18 mouse cellular contexts compared by ENCODE assay signal in genomic region chr5:32143433-32143970, GRCm38 (mm10). TPM values are rescaled to one million over a fixed set of nuclear protein-coding genes. Genes with fewer than 3 reads are reported as not detected.
A peak's percentile ranks its signal among the peaks of the same experiment; 100 is the strongest.
DNase-seq lines count a peak whose midpoint lies in the region; ATAC-seq and TF ChIP-seq lines count a peak whose summit lies in the region.
"Had no signal": no experiment of that assay in that cellular context is flagged by ENCODE, and none has a peak within 500 bp of the region (broad histone marks: within the 10 kb centered on the region; RNA-seq: fewer than 3 reads in every experiment).

No protein-coding gene starts in this region.

- H3K27me3 ChIP-seq in lung, embryonic 14.5 days (ENCODE audit: insufficient read depth, low read length): no peaks in the 10 kb centered on the region
- no peaks in the 10 kb centered on the region for H3K27me3 ChIP-seq in heart, embryonic 15.5 days
- no peaks in the 10 kb centered on the region for H3K27me3 ChIP-seq in stomach, embryonic 15.5 days (replicated peaks)
- peaks cover 6% of the 10 kb centered on the region for H3K27me3 ChIP-seq in hindbrain, embryonic 12.5 days
- H3K27me3 ChIP-seq: embryonic facial prominence, embryonic 15.5 days had no signal

- H3K4me2 ChIP-seq in lung, embryonic 14.5 days: peak overlapping the region; percentile 22; the same call in 1 of the 2 replicates
- H3K4me2 ChIP-seq in heart, embryonic 15.5 days: peak overlapping the region; percentile 38
- peak overlapping the region; percentile 11; the same call in 1 of the 2 replicates for H3K4me2 ChIP-seq in stomach, embryonic 15.5 days
- H3K4me2 ChIP-seq in hindbrain, embryonic 12.5 days (replicated peaks): no peak overlapping the region
- H3K4me2 ChIP-seq: embryonic facial prominence, embryonic 15.5 days; midbrain, embryonic 11.5 days had no signal

- DNase-seq in heart, adult 11 months: peak; percentile 94
- DNase-seq in heart, postnatal 14 days: no peak
- peak; percentile 66 for DNase-seq in lung, embryonic 14.5 days
- no peak for DNase-seq in lung, adult 2 months
- DNase-seq in urinary bladder, postnatal 14 days (ENCODE audit: low spot score): no peak
- DNase-seq: adrenal gland, postnatal 36 days; cerebellum, adult 11 months; cerebellum, postnatal 36 days; liver, postnatal 0 days; thymus, postnatal 14 days had no signal

- H3K4me3 ChIP-seq in lung, embryonic 14.5 days (ENCODE audit: low read depth, low read length): no peak overlapping the region
- no peak overlapping the region for H3K4me3 ChIP-seq in lung, adult 2 months (replicated peaks; ENCODE audit: extremely low read depth, low read depth, low read length)
- H3K4me3 ChIP-seq in heart, embryonic 15.5 days: no peak overlapping the region
- H3K4me3 ChIP-seq in stomach, embryonic 15.5 days (replicated peaks): no peak overlapping the region
- no peak overlapping the region for H3K4me3 ChIP-seq in hindbrain, embryonic 12.5 days
- H3K4me3 ChIP-seq: embryonic facial prominence, embryonic 15.5 days; layer of hippocampus, adult 2 months had no signal

- H3K9ac ChIP-seq in lung, embryonic 14.5 days: no peak overlapping the region
- no peak overlapping the region for H3K9ac ChIP-seq in heart, embryonic 15.5 days
- H3K9ac ChIP-seq in stomach, embryonic 15.5 days: no peak overlapping the region
- H3K9ac ChIP-seq in hindbrain, embryonic 12.5 days: no peak overlapping the region
- H3K9ac ChIP-seq: embryonic facial prominence, embryonic 15.5 days; liver, postnatal 0 days had no signal

- no peak for TF ChIP-seq POLR2A in lung, adult 2 months (IDR thresholded peaks at IDR 0.05; ENCODE audit: borderline replicate concordance, extremely low read depth, low read depth, low read length)

- intact Hi-C loops in heart, postnatal 14 days (cut with DNase I): loop anchor here (2.0 to 5.0 kb wide), 2 partner anchors 53 to 526 kb away; no protein-coding TSS in a partner anchor

- TF ChIP-seq CTCF in lung, embryonic 14.5 days (IDR thresholded peaks at IDR 0.05; ENCODE audit: low read depth): no peak
- TF ChIP-seq CTCF in lung, adult 2 months (IDR thresholded peaks at IDR 0.05; ENCODE audit: insufficient read depth, low read length): no peak

- peaks cover 21% of the 10 kb centered on the region for H3K36me3 ChIP-seq in lung, embryonic 14.5 days (ENCODE audit: insufficient read depth)
- H3K36me3 ChIP-seq in heart, embryonic 15.5 days: peaks cover 18% of the 10 kb centered on the region; the same call in 1 of the 2 replicates
- peaks cover 14% of the 10 kb centered on the region for H3K36me3 ChIP-seq in stomach, embryonic 15.5 days
- H3K36me3 ChIP-seq in hindbrain, embryonic 12.5 days: no peaks in the 10 kb centered on the region

- WGBS in lung, embryonic 14.5 days: 47% methylated on average over 13 of the region's 13 CpGs
- 35% methylated on average over 13 of the region's 13 CpGs for WGBS in lung, adult 2 months
- 42% methylated on average over 13 of the region's 13 CpGs for WGBS in heart, embryonic 15.5 days
- WGBS in stomach, embryonic 15.5 days: 64% methylated on average over 13 of the region's 13 CpGs
- 68% methylated on average over 13 of the region's 13 CpGs for WGBS in hindbrain, embryonic 12.5 days

- no peak overlapping the region for H3K27ac ChIP-seq in lung, embryonic 14.5 days (ENCODE audit: low read depth)
- peak overlapping the region; percentile 4; the same call in 1 of the 2 replicates for H3K27ac ChIP-seq in heart, embryonic 15.5 days
- no peak overlapping the region for H3K27ac ChIP-seq in stomach, embryonic 15.5 days
- H3K27ac ChIP-seq in hindbrain, embryonic 12.5 days: no peak overlapping the region
- H3K27ac ChIP-seq: embryonic facial prominence, embryonic 15.5 days; layer of hippocampus, adult 2 months had no signal

- peaks cover 18% of the 10 kb centered on the region for H3K4me1 ChIP-seq in lung, embryonic 14.5 days (ENCODE audit: insufficient read depth)
- peaks cover 21% of the 10 kb centered on the region for H3K4me1 ChIP-seq in lung, adult 2 months (ENCODE audit: control insufficient read depth, insufficient read depth, low read length)
- peaks cover 51% of the 10 kb centered on the region for H3K4me1 ChIP-seq in heart, embryonic 15.5 days (replicated peaks)
- peaks cover 27% of the 10 kb centered on the region for H3K4me1 ChIP-seq in stomach, embryonic 15.5 days
- peaks cover 8% of the 10 kb centered on the region for H3K4me1 ChIP-seq in hindbrain, embryonic 12.5 days

- ATAC-seq in lung, embryonic 14.5 days (ENCODE audit: insufficient read depth): no peak
- ATAC-seq in heart, embryonic 15.5 days (replicated peaks; ENCODE audit: insufficient number of reproducible peaks, insufficient read depth, low FRiP score, low read depth): no peak
- no peak for ATAC-seq in stomach, embryonic 15.5 days (ENCODE audit: insufficient read depth, low FRiP score, low read depth)
- ATAC-seq in hindbrain, embryonic 12.5 days (ENCODE audit: low FRiP score): no peak
- ATAC-seq: CD4-positive, CD25-positive, alpha-beta regulatory T cell, adult 4 months; intestine, embryonic 16.5 days; liver, postnatal 0 days had no signal

- no peaks in the 10 kb centered on the region for H3K9me3 ChIP-seq in lung, embryonic 14.5 days (ENCODE audit: low read depth, low read length)
- H3K9me3 ChIP-seq in heart, embryonic 15.5 days (replicated peaks): no peaks in the 10 kb centered on the region
- H3K9me3 ChIP-seq in stomach, embryonic 15.5 days: no peaks in the 10 kb centered on the region
- H3K9me3 ChIP-seq in hindbrain, embryonic 12.5 days (replicated peaks): no peaks in the 10 kb centered on the region
- H3K9me3 ChIP-seq: embryonic facial prominence, embryonic 15.5 days had no signal

RNA-seq across cellular contexts. Expression of gene Fosl2, which starts 7.9 kb away (rescaled TPM):
- total RNA-seq in heart, postnatal 14 days (2021): 10 to 100 TPM; 32.4 to 36.3 TPM
- 3.9 and 4.0 TPM in 2 replicates for polyA plus RNA-seq in lung, embryonic 14.5 days (2014; fragmentation: Nextera tagmentation; extraction: Ambion mirVana)
- 22.6 and 25.2 TPM in 2 replicates for polyA plus RNA-seq in lung, adult 2 months (2012; rRNA removed)
- polyA plus RNA-seq in heart, embryonic 15.5 days (2015; fragmentation: Nextera tagmentation; extraction: Ambion mirVana): 2.5 and 3.1 TPM in 2 replicates
- polyA plus RNA-seq in stomach, embryonic 15.5 days (2015; fragmentation: Nextera tagmentation; extraction: Ambion mirVana): 11.4 and 11.5 TPM in 2 replicates
- 1.0 and 1.2 TPM in 2 replicates for polyA plus RNA-seq in hindbrain, embryonic 12.5 days (2016; fragmentation: Nextera tagmentation; extraction: Ambion mirVana)

Comparison
In these comparisons a context has a peak if more than half of its experiments do, and no peak if none do; other contexts are left out.
1. DNase-seq: peak in heart, adult 11 months (single experiment) and lung, embryonic 14.5 days (single experiment); none in heart, postnatal 14 days (0 of 2), lung, adult 2 months (single experiment) and urinary bladder, postnatal 14 days (single experiment).